Mouse (Mus musculus): ENCODE results near the gene Mon1b.
A peak's percentile ranks its signal among the peaks of the same experiment; 100 is the strongest.

- no peak for TF ChIP-seq CTCF (IDR thresholded peaks at IDR 0.05; ENCODE audit: low read depth, low read length)
- TF ChIP-seq EP300 (IDR thresholded peaks at IDR 0.05; ENCODE audit: insufficient read depth, low read depth, low read length): no peak
- peak; percentile 63 for TF ChIP-seq POLR2A (IDR thresholded peaks at IDR 0.05; ENCODE audit: insufficient read depth, low read length)
These were observed at the start of gene Mon1b for GRCm38 (mm10) chr8:113634670-113635591.
